Mouse (Mus musculus) neural tube, postnatal 0 days (tissue): ENCODE results near the gene Mblac2. TPM values are rescaled to one million over a fixed set of nuclear protein-coding genes. Genes with fewer than 3 reads are reported as not detected.

Experiments used
- polyA plus RNA-seq: library from polyadenylated mRNA; unstranded; fragments of >200 nt; fragmentation: Nextera tagmentation; extraction: Ambion mirVana; gene quantifications from 2 replicates; pipeline ENCODE4 v1.2.1, GENCODE M21; 2015

The Mblac2 gene
- 113 and 114 TPM in 2 replicates for polyA plus RNA-seq

GRCm38 (mm10) chr13:81710775-81711545 is at the start of gene Mblac2, which contains the start of gene Polr3g:
TSS of gene Mblac2 (plus strand) at chr13:81711341.
TSS of gene Polr3g (minus strand) at chr13:81711013.

GRCm38 (mm10) chr13:81782971-81783404 is 71.8 kb downstream of the Mblac2 start, which contains the start of gene Cetn3:
TSS of gene Cetn3 (plus strand) at chr13:81783077.

Other genes with a start within 250 kb of the Mblac2 start
- gene Adgrv1, start 78.2 kb upstream of the Mblac2 start, polyA plus RNA-seq = 5.2 and 5.5 TPM in 2 replicates
- 12.7 and 12.8 TPM in 2 replicates for gene Lysmd3, start 53.7 kb upstream of the Mblac2 start, polyA plus RNA-seq
- 5.5 and 8.6 TPM in 2 replicates for gene Polr3g, start 328 bp upstream of the Mblac2 start, polyA plus RNA-seq
- gene Cetn3, start 71.7 kb downstream of the Mblac2 start, polyA plus RNA-seq = 243 and 250 TPM in 2 replicates